Mouse (Mus musculus) urinary bladder, postnatal 4 days (tissue): Measurements from ENCODE around the gene Pitpnc1.

Experiments used
- DNase-seq, 2 experiments: peaks; one replicate each; pipeline ENCODE4 v3.0.0; 2021 to 2022; ENCODE audit warnings: low spot score in 2 of 2

The Pitpnc1 gene

GRCm38 (mm10) chr11:107332332-107332731 lies 138.2 kb downstream of the Pitpnc1 start:
- no peak for DNase-seq

- no peak for DNase-seq
These were observed 139.1 kb downstream of the Pitpnc1 start for GRCm38 (mm10) chr11:107331425-107331824.

GRCm38 (mm10) chr11:107327326-107327725 lies 143.2 kb downstream of the Pitpnc1 start:
- no peak for DNase-seq

- no peak for DNase-seq
These were observed 144.5 kb downstream of the Pitpnc1 start for GRCm38 (mm10) chr11:107325739-107326725.

GRCm38 (mm10) chr11:107325226-107325625 lies 145.3 kb downstream of the Pitpnc1 start:
- no peak for DNase-seq

GRCm38 (mm10) chr11:107323173-107323572 lies 147.3 kb downstream of the Pitpnc1 start:
- no peak for DNase-seq

GRCm38 (mm10) chr11:107322226-107322625 lies 148.3 kb downstream of the Pitpnc1 start:
- DNase-seq: no peak

- DNase-seq: no peak
These were observed 148.7 kb downstream of the Pitpnc1 start for GRCm38 (mm10) chr11:107321819-107322218.

GRCm38 (mm10) chr11:107319861-107320260 lies 150.6 kb downstream of the Pitpnc1 start:
- no peak for DNase-seq

- DNase-seq: no peak
These were observed 152.7 kb downstream of the Pitpnc1 start for GRCm38 (mm10) chr11:107317653-107318281.

- DNase-seq: no peak
These were observed 155.0 kb downstream of the Pitpnc1 start for GRCm38 (mm10) chr11:107315475-107315874.

GRCm38 (mm10) chr11:107310338-107311121 lies 160.0 kb downstream of the Pitpnc1 start:
- DNase-seq: no peak

- DNase-seq: no peak
These were observed 164.3 kb downstream of the Pitpnc1 start for GRCm38 (mm10) chr11:107306170-107306569.

GRCm38 (mm10) chr11:107302141-107302540 lies 168.4 kb downstream of the Pitpnc1 start:
- DNase-seq: no peak

GRCm38 (mm10) chr11:107300235-107300634 lies 170.3 kb downstream of the Pitpnc1 start:
- no peak for DNase-seq

GRCm38 (mm10) chr11:107299511-107300120 lies 170.9 kb downstream of the Pitpnc1 start:
- DNase-seq: no peak

- no peak for DNase-seq
These were observed 174.3 kb downstream of the Pitpnc1 start for GRCm38 (mm10) chr11:107296176-107296575.

- no peak for DNase-seq
These were observed 178.5 kb downstream of the Pitpnc1 start for GRCm38 (mm10) chr11:107292036-107292435.

- no peak for DNase-seq
These were observed 182.3 kb downstream of the Pitpnc1 start for GRCm38 (mm10) chr11:107288186-107288563.

GRCm38 (mm10) chr11:107287215-107288185 lies 183.0 kb downstream of the Pitpnc1 start:
- no peak for DNase-seq
